Mouse (Mus musculus): Measurements from ENCODE around the gene Prr14. TPM values are rescaled to one million over a fixed set of nuclear protein-coding genes. Genes with fewer than 3 reads are reported as not detected.
"Not testable (repeated sequence)": the region's sequence is repeated elsewhere in the genome, so short reads cannot be mapped to it uniquely, and the experiment has no call there.

Prr14 gene
- total RNA-seq, 2 experiments from 2014 or later: 14.7 to 19.3 TPM

DNA sequence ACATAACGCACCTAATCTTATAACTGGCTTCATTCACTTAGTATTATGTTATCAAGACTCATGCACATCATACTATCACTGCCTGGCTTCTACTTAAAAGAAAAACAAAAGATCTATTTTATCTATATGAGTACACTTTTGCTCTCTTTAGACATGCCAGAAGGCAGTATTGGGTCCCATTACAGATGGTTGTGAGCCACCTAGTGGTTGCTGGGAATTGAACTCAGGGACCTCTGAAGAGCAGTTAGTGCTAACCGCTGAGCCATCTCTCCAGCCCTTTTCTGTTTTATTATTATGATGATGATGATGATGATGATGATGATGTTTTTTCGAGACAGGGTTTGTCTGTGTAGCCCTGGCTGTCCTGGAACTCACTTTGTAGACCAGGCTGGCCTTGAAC lies 39.0 kb downstream of the Prr14 start:
- DNase-seq: no peak
- intact Hi-C loops (cut with DNase I): no loop called here

DNA sequence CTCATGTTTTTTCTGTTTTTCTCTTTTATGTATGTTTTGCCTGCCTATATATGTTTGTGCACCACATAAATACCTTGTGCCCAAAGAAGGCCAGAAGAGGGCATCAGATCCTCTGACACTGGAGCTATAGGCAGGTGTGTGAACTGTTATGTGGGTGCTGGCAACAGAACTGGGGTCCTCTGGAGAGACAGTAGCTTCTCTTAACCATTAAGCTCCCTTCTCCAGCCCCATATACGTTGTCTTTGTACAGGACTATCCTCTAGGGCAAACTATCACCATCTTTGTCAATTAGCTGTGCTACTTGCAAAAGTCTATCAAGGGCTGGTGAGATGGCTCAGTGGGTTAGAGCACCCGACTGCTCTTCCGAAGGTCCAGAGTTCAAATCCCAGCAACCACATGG lies 48.9 kb downstream of the Prr14 start:
- DNase-seq: no peak
- intact Hi-C loops (cut with DNase I): no loop called here

DNA sequence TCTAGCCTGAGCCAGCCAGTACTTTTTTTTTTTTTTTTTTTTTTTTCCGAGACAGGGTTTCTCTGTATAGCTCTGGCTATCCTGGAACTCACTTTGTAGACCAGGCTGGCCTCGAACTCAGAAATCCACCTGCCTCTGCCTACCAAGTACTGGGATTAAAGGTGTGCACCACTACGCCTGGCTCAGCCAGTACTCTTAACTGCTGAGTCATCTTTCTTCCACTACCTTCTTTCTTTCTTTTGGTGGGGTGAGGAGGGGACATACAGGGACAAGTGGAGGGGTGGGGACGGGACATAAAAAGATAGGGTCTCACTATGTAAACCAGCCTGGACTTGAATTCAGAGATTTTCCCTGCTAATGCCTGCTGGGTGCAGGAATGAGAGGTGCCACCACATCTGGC lies 50.4 kb downstream of the Prr14 start:
- intact Hi-C loops (cut with DNase I); DNase-seq: not testable (repeated sequence)

DNA sequence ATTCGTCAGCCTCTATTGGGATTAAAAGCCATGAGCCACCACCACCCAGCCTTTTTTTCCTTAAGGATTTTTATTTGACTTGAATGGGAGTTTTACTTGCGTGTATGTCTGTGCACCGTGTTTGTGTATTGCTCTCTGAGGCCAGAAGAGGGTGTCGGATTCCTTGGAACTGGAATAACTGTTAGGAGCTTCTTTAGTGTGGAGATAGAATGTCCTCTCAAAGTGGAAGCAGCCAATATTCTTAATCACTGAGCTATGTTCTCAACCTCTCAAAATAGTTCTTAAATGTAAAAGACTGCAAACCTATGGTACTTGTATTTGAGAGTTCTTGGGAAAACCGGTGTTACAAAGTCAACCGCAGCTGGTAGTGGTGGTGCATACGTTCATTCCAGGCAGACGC lies 51.8 kb downstream of the Prr14 start:
- no peak for DNase-seq
- intact Hi-C loops (cut with DNase I): no loop called here

DNA sequence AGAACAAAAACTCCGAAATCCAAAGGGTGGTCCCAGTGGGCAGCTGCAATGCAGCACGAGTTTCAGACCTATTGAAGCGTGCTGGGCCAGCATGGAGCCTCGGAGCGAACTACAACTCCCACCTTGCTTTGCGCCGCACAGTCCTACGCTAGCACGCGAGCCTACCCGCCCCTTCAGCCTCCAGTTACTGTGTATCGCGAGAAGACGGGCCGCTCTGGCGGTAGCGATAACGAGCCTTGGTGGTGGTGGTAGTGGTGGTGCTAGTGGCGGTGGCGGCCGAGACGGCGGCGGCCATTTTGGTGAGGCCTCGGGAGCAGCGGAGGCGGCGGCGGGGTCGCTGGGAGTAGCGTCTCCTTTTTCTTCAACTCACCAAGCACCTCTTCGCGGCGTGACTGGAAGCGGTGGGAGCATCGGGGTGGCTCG lies 52.4 kb downstream of the Prr14 start, which contains the start of gene Srcap:
Gene Srcap (plus strand): TSS at position 176 of the 423 bp plus-strand sequence.
- peak; percentile 93 for DNase-seq
- intact Hi-C loops (cut with DNase I): loop anchor here (2.0 kb wide), 1 partner anchor 61 kb away; the partner anchor contains the start of gene Phkg2

DNA sequence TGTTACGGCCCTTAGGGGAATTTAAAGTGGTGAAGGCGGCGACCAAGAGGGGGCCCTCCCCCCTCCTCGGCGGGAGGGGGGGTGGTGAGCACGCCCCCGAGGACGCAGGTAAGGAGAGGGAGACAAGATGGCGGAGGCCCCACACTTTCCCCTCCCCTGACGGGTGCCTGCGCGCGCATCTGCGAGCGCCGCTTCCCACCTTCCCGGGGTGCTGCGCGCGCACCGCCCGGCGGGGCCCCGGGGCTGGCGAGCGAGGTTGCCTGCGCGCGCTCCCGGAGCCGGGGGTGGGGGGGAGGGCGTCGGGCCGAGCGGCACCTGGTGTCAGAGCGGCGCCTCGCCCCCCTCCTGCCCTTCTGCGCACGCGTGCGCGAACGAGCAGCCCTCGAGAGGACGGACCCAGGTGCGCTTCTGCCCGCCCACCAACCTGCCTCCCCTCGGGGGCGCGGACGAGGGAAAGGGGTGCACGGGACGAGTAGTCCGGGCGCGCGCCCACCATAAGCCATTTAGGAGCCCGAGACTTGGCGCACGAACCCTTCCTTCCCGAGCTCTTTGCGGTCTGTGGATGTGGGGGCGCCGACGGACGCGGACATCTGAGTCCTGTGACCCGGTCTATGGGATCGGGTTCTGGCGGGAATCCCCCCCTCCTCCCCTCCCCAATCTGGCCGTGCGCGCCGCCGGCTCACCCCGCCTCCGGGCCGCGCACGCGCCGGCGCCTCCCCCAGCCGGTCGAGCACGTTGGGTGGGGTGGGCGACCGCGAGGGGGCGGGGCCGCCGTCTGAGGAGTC lies 53.0 kb downstream of the Prr14 start:
- DNase-seq: peak; percentile 72 to 85
- intact Hi-C loops (cut with DNase I): loop anchor here (2.0 kb wide), 1 partner anchor 60 kb away; the partner anchor contains the start of gene Phkg2

DNA sequence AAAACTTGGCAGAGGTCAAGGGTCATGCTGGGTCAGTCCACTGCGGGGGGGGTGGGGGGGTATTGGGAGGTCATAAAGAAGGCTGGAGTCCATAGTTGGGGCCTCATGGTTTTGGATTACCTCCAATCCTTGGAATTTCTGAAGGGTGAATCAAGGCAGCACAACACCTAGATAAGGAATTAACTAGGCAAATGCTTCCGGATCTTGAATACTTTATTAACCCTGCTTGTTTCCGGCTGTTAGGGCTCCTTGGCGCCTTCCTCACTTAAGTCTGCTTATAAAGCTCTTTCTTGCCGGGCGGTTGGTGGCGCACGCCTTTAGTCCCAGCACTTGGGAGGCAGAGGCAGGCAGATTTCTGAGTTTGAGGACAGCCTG lies 53.6 kb downstream of the Prr14 start:
- intact Hi-C loops (cut with DNase I): loop anchor here (2.0 kb wide), 1 partner anchor 60 kb away; the partner anchor contains the start of gene Phkg2
- no peak for DNase-seq

DNA sequence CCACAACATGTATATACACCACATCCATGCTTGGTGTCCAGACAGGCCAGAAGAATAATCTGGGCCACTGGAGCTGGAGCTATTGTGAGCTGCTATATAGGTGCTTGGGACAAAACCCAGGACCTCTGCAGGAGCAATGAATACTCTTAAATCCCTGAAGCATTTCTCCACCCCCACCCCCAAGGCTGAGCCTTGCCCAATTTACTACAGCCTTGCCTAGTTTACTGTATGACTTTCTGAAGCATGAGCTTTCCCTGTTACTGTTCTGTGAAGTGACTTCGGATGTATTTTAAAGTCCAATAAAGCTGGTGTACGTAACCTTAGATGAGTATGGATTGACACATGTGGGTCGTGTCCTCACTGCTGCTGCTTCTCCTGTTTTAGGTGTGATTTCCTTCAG lies 54.4 kb downstream of the Prr14 start:
- no peak for DNase-seq
- intact Hi-C loops (cut with DNase I): loop anchor here (2.0 kb wide), 1 partner anchor 59 kb away; the partner anchor contains the start of gene Phkg2

DNA sequence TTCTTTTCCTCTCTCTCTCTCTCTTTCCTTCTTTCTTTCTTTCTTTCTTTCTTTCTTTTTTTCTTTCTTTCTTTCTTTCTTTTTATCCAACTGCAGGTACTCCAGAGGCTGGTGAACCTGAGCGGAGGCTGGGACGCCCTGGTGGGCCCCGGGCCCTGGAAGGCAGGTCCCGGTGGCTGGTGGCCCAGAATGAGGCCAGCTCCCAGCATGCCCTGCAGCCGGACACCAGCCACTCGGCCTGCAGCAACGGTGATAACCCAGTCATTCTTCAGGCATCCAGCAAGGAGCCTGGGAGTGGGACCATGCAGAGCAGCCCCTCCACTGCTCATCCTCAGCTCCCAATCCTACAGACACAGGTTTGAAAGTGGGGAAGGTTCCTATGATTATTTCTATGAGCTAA lies 56.4 kb downstream of the Prr14 start:
- intact Hi-C loops (cut with DNase I): loop anchor here (5.0 kb wide), 1 partner anchor 71 kb away; the partner anchor contains the start of genes Ccdc189 and Rnf40
- DNase-seq: no peak

DNA sequence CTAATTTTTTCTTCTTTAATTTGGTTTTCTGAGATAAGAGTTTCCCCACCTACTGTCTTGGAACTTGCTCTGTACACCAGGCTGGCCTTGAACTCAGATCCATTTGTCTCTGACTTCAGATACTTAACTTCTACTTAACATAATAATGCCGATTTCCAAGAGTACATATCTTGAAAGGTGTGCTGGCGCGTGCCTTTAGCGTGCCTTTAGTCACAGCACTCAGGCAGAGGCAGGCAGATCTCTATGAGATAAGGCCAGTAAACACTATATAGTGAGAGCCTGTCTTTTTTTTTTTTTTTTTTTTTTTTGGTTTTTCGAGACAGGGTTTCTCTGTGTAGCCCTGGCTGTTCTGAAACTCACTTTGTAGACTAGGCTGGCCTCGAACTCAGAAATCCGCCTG lies 56.9 kb downstream of the Prr14 start:
- intact Hi-C loops (cut with DNase I): loop anchor here (5.0 kb wide), 1 partner anchor 71 kb away; the partner anchor contains the start of genes Ccdc189 and Rnf40
- no peak for DNase-seq

DNA sequence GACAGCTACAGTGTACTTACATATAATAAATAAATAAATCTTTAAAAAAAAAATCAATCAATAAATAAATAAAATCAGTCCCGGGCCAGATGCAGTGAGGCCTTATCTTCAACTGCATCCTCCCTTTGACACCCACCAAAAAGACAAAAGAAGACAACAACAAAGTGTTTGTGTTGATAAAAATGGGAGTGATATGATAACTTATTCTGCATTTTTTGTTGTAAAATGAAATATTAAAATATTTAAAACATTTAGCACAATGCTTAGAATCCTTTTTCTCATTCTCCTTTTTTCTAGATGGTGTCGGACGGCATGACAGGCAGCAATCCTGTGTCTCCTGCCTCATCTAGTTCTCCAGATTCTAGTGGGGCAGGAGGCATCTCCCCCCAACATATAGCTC lies 59.9 kb downstream of the Prr14 start, which contains the start of gene Gm42715:
Gene Gm42715 (plus strand): TSS at position 301 of the 400 bp plus-strand sequence.
- intact Hi-C loops (cut with DNase I): loop anchor here (5.0 kb wide), 1 partner anchor 68 kb away; the partner anchor contains the start of genes Ccdc189 and Rnf40
- DNase-seq: no peak

Small RNA genes within 50 kb of the gene (microRNA-seq; reads per million reads assigned to microRNA genes)
- gene Gm47278: 0 reads per million in 2 experiments
- gene Mir7060: 0 reads per million in 2 experiments

Other genes with a start within 250 kb of the Prr14 start
- 1 to 10 TPM; 3.6 to 4.2 TPM for gene Zfp553, start 226.6 kb upstream of the Prr14 start, total RNA-seq (2021)
- 1 to 10 TPM; 1.4 to 2.4 TPM for gene Sept1, start 226.5 kb upstream of the Prr14 start, total RNA-seq (2021)
- 10 to 100 TPM; 16.4 to 16.8 TPM for gene Zfp771, start 215.3 kb upstream of the Prr14 start, total RNA-seq (2021)
- gene Dctpp1, start 198.9 kb upstream of the Prr14 start, total RNA-seq (2021): 10 to 100 TPM; 26.8 to 29.1 TPM
- gene Sephs2, start 185.6 kb upstream of the Prr14 start, total RNA-seq (2021): 10 to 100 TPM; 28.5 to 30.0 TPM
- gene Itgal, start 163.4 kb upstream of the Prr14 start, total RNA-seq (2021): under 1 TPM; 0.27 to 0.79 TPM
- 10 to 100 TPM; 29.4 to 30.7 TPM for gene Zfp768, start 114.0 kb upstream of the Prr14 start, total RNA-seq (2021)
- gene Zfp747, start 83.6 kb upstream of the Prr14 start, total RNA-seq (2021): 1 to 10 TPM; 1.6 to 3.2 TPM
- gene 9130019O22Rik, start 72.4 kb upstream of the Prr14 start, total RNA-seq (2021): 1 to 10 TPM; 1.3 to 2.0 TPM
- gene E430018J23Rik, start 66.0 kb upstream of the Prr14 start, total RNA-seq (2021): 1 to 10 TPM; 1.3 to 2.6 TPM
- gene Zfp764, start 52.8 kb upstream of the Prr14 start, total RNA-seq (2021): 1 to 10 TPM in 1 of 2 experiments, under 1 TPM in 1; 0.89 to 2.1 TPM
- 1 to 10 TPM; 1.3 to 1.7 TPM for gene Zfp688, start 37.5 kb upstream of the Prr14 start, total RNA-seq (2021)
- under 1 TPM; 0.69 to 0.87 TPM for gene Zfp689, start 10.5 kb upstream of the Prr14 start, total RNA-seq (2021)
- gene Fbrs, start 19.6 kb downstream of the Prr14 start, total RNA-seq (2021): 10 to 100 TPM; 15.0 to 24.6 TPM
- 10 to 100 TPM; 43.7 to 51.0 TPM for gene Srcap, start 52.4 kb downstream of the Prr14 start, total RNA-seq (2021)
- gene Gm42715, start 60.0 kb downstream of the Prr14 start, total RNA-seq (2021): 1 to 10 TPM; 4.2 to 5.4 TPM
- gene Tmem265, start 101.8 kb downstream of the Prr14 start, total RNA-seq (2021): not detected
- 1 to 10 TPM; 7.6 to 9.8 TPM for gene Phkg2, start 113.7 kb downstream of the Prr14 start, total RNA-seq (2021)
- 1 to 10 TPM; 2.6 to 3.5 TPM for gene Ccdc189, start 129.0 kb downstream of the Prr14 start, total RNA-seq (2021)
- 10 to 100 TPM; 26.8 to 31.6 TPM for gene Rnf40, start 129.2 kb downstream of the Prr14 start, total RNA-seq (2021)
- gene Zfp629, start 156.2 kb downstream of the Prr14 start, total RNA-seq (2021): 10 to 100 TPM in 1 of 2 experiments, 1 to 10 TPM in 1; 6.1 to 10.4 TPM
- 10 to 100 TPM; 33.7 to 35.3 TPM for gene Bcl7c, start 249.3 kb downstream of the Prr14 start, total RNA-seq (2021)

Data from gastrocnemius, postnatal 36 days (tissue).